In genomic region chr1:167888816-167889215, GRCm38 (mm10) we compare ENCODE assay signal across 8 mouse cellular contexts.
DNase-seq lines count a peak whose midpoint lies in the region; ATAC-seq and TF ChIP-seq lines count a peak whose summit lies in the region.

No protein-coding gene starts in this region.

- intact Hi-C loops in left cerebral cortex, adult 2 months (cut with DNase I): no loop called here
- intact Hi-C loops in left cerebral cortex, postnatal 36 days (cut with DNase I): no loop called here

- TF ChIP-seq CTCF in left cerebral cortex, adult 2 months (IDR thresholded peaks at IDR 0.05): peak; percentile 26

- 0 out of 2 replicates have a peak, but pooled peaks cover 4% of the 10 kb centered on the region for H3K4me1 ChIP-seq in forebrain, embryonic 16.5 days (replicated peaks; ENCODE audit: control insufficient read depth, insufficient read depth, low read length)
- no peaks in the 10 kb centered on the region for H3K4me1 ChIP-seq in liver, embryonic 11.5 days (replicated peaks; ENCODE audit: control insufficient read depth, insufficient read depth, low read length)
- H3K4me1 ChIP-seq in stomach, embryonic 16.5 days (ENCODE audit: control insufficient read depth, insufficient read depth, low read length): no peaks in the 10 kb centered on the region

- DNase-seq in left cerebral cortex, adult 2 months (ENCODE audit: extremely low spot score in 1 of 2, low spot score in 2 of 2): no peak
- no peak for DNase-seq in left cerebral cortex, postnatal 36 days (ENCODE audit: low spot score in 2 of 2)
- DNase-seq in liver, embryonic 11.5 days (ENCODE audit: low spot score): peak; percentile 34
- no peak for DNase-seq in spleen, postnatal 14 days (ENCODE audit: low spot score in 2 of 2)
- no peak for DNase-seq in cerebellum, adult 11-12 months
- DNase-seq in right cerebral cortex, postnatal 10 days (ENCODE audit: low spot score in 2 of 2): no peak

- 25% methylated on average over 9 of the region's 9 CpGs for whole genome bisulfite sequencing in forebrain, embryonic 16.5 days
- WGBS in liver, embryonic 11.5 days: 15% methylated on average over 9 of the region's 9 CpGs
- WGBS in stomach, embryonic 16.5 days: 12% methylated on average over 9 of the region's 9 CpGs

- no peaks in the 10 kb centered on the region for H3K36me3 ChIP-seq in forebrain, embryonic 16.5 days (ENCODE audit: control insufficient read depth, insufficient read depth)
- H3K36me3 ChIP-seq in liver, embryonic 11.5 days (ENCODE audit: control insufficient read depth, insufficient read depth, low read length): no peaks in the 10 kb centered on the region
- no peaks in the 10 kb centered on the region for H3K36me3 ChIP-seq in stomach, embryonic 16.5 days (ENCODE audit: control insufficient read depth, insufficient read depth, low read length)

- H3K27me3 ChIP-seq in forebrain, embryonic 16.5 days (replicated peaks; ENCODE audit: control insufficient read depth, insufficient read depth, low read length): no peaks in the 10 kb centered on the region; the same call in 1 of the 2 replicates
- H3K27me3 ChIP-seq in liver, embryonic 11.5 days (replicated peaks; ENCODE audit: control insufficient read depth, insufficient read depth, low read length): peaks cover 3% of the 10 kb centered on the region; the same call in 1 of the 2 replicates
- 0 out of 2 replicates have a peak, but pooled peaks cover 3% of the 10 kb centered on the region for H3K27me3 ChIP-seq in stomach, embryonic 16.5 days (ENCODE audit: control insufficient read depth, insufficient read depth, low read length)

- H3K4me2 ChIP-seq in forebrain, embryonic 16.5 days (ENCODE audit: low read length): peak overlapping the region; percentile 37
- peak overlapping the region; percentile 49 for H3K4me2 ChIP-seq in liver, embryonic 11.5 days
- H3K4me2 ChIP-seq in stomach, embryonic 16.5 days (ENCODE audit: low read depth, low read length): peak overlapping the region; percentile 46

- H3K9me3 ChIP-seq in forebrain, embryonic 16.5 days (ENCODE audit: control insufficient read depth, low read length): no peaks in the 10 kb centered on the region
- H3K9me3 ChIP-seq in liver, embryonic 11.5 days (ENCODE audit: control insufficient read depth, low read length): no peaks in the 10 kb centered on the region
- no peaks in the 10 kb centered on the region for H3K9me3 ChIP-seq in stomach, embryonic 16.5 days (replicated peaks; ENCODE audit: control insufficient read depth, low read length)

- H3K27ac ChIP-seq in left cerebral cortex, adult 2 months: no peak overlapping the region
- no peak overlapping the region for H3K27ac ChIP-seq in forebrain, embryonic 16.5 days (ENCODE audit: low read length)
- no peak overlapping the region for H3K27ac ChIP-seq in liver, embryonic 11.5 days (ENCODE audit: low read depth, low read length)
- H3K27ac ChIP-seq in stomach, embryonic 16.5 days (ENCODE audit: low read length): no peak overlapping the region

- no peak overlapping the region for H3K9ac ChIP-seq in forebrain, embryonic 16.5 days (replicated peaks; ENCODE audit: low read depth, low read length)
- H3K9ac ChIP-seq in liver, embryonic 11.5 days (ENCODE audit: low read depth, low read length): no peak overlapping the region
- peak overlapping the region; percentile 61; the same call in 1 of the 2 replicates for H3K9ac ChIP-seq in stomach, embryonic 16.5 days (ENCODE audit: low read length)

- no peak overlapping the region for H3K4me3 ChIP-seq in left cerebral cortex, adult 2 months
- no peak overlapping the region for H3K4me3 ChIP-seq in forebrain, embryonic 16.5 days (replicated peaks; ENCODE audit: low read length)
- no peak overlapping the region for H3K4me3 ChIP-seq in liver, embryonic 11.5 days (ENCODE audit: low read depth, low read length)
- peak overlapping the region; percentile 29 for H3K4me3 ChIP-seq in stomach, embryonic 16.5 days (replicated peaks; ENCODE audit: low read length)

- no peak for ATAC-seq in forebrain, embryonic 16.5 days
- no peak for ATAC-seq in liver, embryonic 11.5 days (replicated peaks; ENCODE audit: low FRiP score)
- ATAC-seq in stomach, embryonic 16.5 days (ENCODE audit: insufficient read depth, low FRiP score): no peak
